Mouse (Mus musculus): ENCODE measurements around the gene Ncstn. TPM values are rescaled to one million over a fixed set of nuclear protein-coding genes. Genes with fewer than 3 reads are reported as not detected.
A peak's percentile ranks its signal among the peaks of the same experiment; 100 is the strongest.

The Ncstn gene
- polyA plus RNA-seq, 1 experiment from 2014 or later, result 117 TPM

DNA sequence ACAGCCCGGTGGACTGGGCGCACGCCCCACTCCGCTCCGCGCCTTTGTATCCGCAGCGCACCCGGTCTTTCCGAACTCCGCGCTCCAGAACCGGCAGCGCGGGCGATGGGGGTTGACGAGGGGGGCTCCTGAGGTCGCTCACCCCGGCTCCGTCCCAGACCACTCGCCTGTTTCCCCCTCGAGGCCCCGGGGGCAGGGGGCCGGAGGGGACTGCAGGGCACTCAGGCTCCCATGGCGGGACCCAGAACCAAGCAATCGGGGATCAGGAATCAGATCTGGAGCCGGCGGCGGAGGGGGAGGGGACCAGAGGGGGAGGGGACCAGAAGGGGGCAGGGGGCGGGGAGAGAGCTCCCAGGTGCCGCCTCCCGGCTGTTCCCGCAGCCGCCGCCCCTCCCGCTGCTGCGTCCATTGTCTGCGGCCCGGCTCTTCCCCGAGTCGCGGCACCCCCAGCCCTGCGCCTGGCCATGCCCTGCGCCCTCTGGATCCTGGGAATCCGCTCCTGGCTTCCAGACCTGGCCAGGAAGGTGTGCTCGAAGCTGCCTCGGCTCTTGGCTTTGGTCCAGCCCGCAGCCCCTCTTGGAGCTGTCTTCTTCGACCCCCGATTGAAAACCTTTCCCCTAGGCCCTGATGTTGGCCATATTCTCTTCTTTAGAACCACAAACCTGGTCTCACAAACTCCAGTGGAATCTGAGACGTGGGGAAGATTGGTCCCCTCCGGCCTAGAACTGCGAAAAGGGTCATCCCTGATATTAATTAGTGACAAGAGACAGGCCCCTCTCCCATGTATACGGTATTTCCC, 55.4 kb downstream of the Ncstn start:
- DNase-seq (peak; percentile 96), ATAC-seq (ENCODE audit: low FRiP score, low TSS enrichment) (peak; percentile 89)
- Histone ChIP-seq H3K36me3 (ENCODE audit: control insufficient read depth, insufficient read depth, low read length) (peaks cover 3% of the 10 kb centered on the region), H3K4me3 (replicated peaks; ENCODE audit: low read depth, low read length) (peak overlapping the region; percentile 96), H3K27ac (replicated peaks; ENCODE audit: low read depth, low read length) (peak overlapping the region; percentile 96), H3K4me1 (ENCODE audit: control insufficient read depth, insufficient read depth, low read length) (peaks cover 50% of the 10 kb centered on the region), H3K4me2 (ENCODE audit: low read length) (peak overlapping the region; percentile 98), H3K27me3 (ENCODE audit: control insufficient read depth, insufficient read depth, low read length) (no peaks in the 10 kb centered on the region), H3K9me3 (ENCODE audit: control insufficient read depth, low read length) (no peaks in the 10 kb centered on the region), H3K9ac (replicated peaks; ENCODE audit: low read length) (peak overlapping the region; percentile 97)
- WGBS, result 1% methylated on average over 52 of the region's 54 CpGs

DNA sequence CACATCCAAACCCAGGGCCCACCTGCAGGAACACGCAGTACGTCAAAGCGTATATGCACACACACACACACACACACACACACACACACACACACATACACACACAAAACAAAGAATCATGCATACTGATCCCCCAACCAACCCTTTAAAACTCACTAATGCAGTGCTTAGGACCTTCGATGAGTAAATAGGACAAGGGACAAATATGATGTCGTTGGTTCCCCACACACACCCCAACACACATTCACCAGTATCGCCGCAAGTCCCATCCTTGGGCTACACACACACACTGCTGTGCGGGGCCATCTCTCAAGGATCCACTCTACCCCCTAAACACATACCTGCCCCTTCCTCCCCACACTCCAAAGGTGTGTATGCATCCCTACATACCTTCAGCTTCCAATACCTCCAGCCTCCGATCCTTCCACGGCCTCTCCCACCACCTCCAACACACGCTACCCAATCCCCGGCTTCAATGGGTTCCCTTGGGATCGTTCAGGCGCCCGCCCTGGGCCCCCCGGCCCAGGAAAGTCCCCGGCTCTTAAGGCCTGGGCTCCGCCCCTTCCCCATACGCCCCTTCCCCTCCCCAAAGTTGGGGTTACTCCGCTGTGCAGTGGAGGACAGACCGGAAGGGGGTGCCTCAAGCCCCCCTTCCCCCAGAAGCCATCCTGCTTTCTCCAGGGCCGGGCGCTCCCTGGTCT, 56.2 kb downstream of the Ncstn start:
- H3K4me3 ChIP-seq (replicated peaks; ENCODE audit: low read depth, low read length), result peak overlapping the region; percentile 96
- no peaks in the 10 kb centered on the region for H3K27me3 ChIP-seq (ENCODE audit: control insufficient read depth, insufficient read depth, low read length)
- peaks cover 57% of the 10 kb centered on the region for H3K4me1 ChIP-seq (ENCODE audit: control insufficient read depth, insufficient read depth, low read length)
- DNase-seq, result peak; percentile 85
- H3K9ac ChIP-seq (replicated peaks; ENCODE audit: low read length), result peak overlapping the region; percentile 97
- peaks cover 5% of the 10 kb centered on the region for H3K36me3 ChIP-seq (ENCODE audit: control insufficient read depth, insufficient read depth, low read length)
- ATAC-seq (ENCODE audit: low FRiP score, low TSS enrichment), result peak; percentile 73
- H3K9me3 ChIP-seq (ENCODE audit: control insufficient read depth, low read length), result no peaks in the 10 kb centered on the region
- H3K4me2 ChIP-seq (ENCODE audit: low read length), result peak overlapping the region; percentile 98
- WGBS, result under 1% methylated on average over 23 of the region's 23 CpGs
- peak overlapping the region; percentile 96 for H3K27ac ChIP-seq (replicated peaks; ENCODE audit: low read depth, low read length)

DNA sequence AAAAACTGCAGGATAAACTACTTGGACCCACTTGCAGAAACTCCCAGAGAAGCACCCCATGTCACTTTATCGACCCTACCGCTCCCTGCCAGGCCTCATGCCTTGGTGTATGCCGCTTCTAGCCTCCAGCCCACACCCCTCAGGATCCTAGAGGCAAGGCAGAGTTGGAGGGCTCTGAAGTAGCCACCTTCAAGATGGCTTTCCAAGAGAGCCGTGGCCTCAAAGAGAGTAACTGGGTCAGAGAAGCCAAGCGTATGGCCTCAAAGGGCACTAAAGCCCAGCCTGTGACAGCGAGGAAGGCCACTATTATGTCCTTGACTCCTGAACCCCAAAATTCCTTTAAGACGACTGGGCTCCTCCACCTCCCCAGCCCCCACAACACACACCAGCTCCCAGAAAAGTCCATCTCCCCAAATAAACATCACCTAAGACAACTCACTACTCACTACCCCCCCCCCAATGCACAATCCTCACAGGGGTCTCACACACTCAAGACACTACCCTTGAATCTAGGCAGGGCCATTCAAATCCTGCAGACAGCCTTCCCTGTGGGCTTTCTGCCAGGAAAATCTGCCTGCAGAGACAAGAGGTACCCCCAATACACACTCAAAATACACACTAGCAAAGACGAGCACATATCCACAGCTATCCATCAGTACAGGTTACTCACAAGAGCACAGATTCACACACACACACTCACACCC, 57.2 kb downstream of the Ncstn start:
- peak overlapping the region; percentile 96 for H3K27ac ChIP-seq (replicated peaks; ENCODE audit: low read depth, low read length)
- WGBS, result 6% methylated on average over 8 of the region's 8 CpGs
- peaks cover 8% of the 10 kb centered on the region for H3K36me3 ChIP-seq (ENCODE audit: control insufficient read depth, insufficient read depth, low read length)
- peak overlapping the region; percentile 98 for H3K4me2 ChIP-seq (ENCODE audit: low read length)
- no peak for ATAC-seq (ENCODE audit: low FRiP score, low TSS enrichment)
- no peak for DNase-seq
- peaks cover 60% of the 10 kb centered on the region for H3K4me1 ChIP-seq (ENCODE audit: control insufficient read depth, insufficient read depth, low read length)
- no peaks in the 10 kb centered on the region for H3K27me3 ChIP-seq (ENCODE audit: control insufficient read depth, insufficient read depth, low read length)
- H3K9me3 ChIP-seq (ENCODE audit: control insufficient read depth, low read length), result no peaks in the 10 kb centered on the region
- H3K4me3 ChIP-seq (replicated peaks; ENCODE audit: low read depth, low read length), result peak overlapping the region; percentile 96
- peak overlapping the region; percentile 97 for H3K9ac ChIP-seq (replicated peaks; ENCODE audit: low read length)

DNA sequence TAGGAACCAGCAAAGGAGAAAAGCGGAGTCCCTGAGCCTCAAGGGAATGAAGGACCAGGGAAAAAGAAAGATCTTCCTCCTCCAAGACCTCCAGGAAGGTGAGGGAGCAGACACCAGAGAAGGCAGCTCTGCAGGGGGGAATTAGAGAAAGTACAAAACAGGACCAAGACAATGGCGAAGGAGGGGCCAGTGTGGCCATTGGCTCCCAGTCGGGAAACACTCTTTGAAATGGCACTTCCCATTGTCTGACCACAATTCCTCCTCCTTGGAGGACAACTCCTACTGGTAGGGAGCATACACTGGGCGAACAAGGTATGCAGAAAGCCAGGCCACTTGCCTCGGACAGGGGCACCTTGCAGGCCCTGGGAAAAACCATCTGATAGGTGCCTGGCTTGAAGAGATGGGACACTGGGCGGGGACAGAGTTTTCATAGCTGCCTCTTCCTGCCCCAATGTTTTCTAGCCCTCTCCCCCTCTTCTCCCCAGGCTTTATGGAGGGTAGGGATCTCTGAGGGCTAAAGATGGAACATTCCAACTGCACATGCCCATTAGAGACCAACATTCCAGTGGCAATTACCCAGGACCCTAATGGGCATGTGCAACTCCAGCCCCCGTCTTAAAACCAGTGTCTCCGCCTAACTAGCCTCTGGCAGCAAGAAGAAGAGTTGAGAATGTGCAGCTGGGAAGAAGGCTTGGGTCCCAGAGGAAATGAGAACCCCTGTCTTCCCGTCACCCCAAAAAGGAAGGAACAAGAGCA, 58.3 kb downstream of the Ncstn start:
- 7% methylated on average over 9 of the region's 9 CpGs for WGBS
- Histone ChIP-seq H3K9me3 (ENCODE audit: control insufficient read depth, low read length) (no peaks in the 10 kb centered on the region), H3K4me3 (replicated peaks; ENCODE audit: low read depth, low read length) (peak overlapping the region; percentile 96), H3K27me3 (ENCODE audit: control insufficient read depth, insufficient read depth, low read length) (no peaks in the 10 kb centered on the region), H3K36me3 (ENCODE audit: control insufficient read depth, insufficient read depth, low read length) (peaks cover 11% of the 10 kb centered on the region), H3K27ac (replicated peaks; ENCODE audit: low read depth, low read length) (peak overlapping the region; percentile 96), H3K9ac (replicated peaks; ENCODE audit: low read length) (peak overlapping the region; percentile 97), H3K4me2 (ENCODE audit: low read length) (peak overlapping the region; percentile 98), H3K4me1 (ENCODE audit: control insufficient read depth, insufficient read depth, low read length) (peaks cover 71% of the 10 kb centered on the region)
- ATAC-seq (ENCODE audit: low FRiP score, low TSS enrichment) (no peak), DNase-seq (no peak)

DNA sequence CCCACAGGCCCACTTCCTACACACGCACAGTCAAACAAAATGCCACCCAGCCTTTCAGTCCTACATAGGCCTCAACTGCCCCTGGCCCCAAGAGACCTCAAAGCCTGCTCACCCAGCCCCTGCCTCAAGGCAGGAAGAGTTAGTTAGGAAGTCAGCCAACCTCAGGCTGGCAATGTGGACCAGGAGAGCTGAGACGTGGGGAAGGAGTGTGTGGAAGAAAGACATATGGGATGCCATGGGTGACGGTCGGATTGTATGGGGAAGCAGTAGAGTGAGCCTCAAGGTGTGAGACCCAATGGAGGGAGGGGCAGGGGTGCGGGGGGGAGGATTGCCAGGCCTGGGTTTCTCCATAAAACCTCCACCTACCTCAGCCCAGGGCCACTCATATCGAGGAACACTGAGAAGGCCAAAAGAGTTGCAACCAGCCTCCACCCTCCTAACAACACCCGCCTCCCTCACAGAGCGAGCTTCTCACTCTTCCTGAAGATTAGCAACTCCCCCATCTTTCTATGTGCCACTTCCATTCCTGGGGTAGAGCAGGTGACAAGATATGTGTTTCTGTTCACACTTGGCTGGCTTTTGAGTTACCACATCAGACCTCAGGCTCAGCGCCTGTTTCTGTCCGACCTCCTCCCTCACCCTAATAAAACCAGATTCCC, 62.6 kb downstream of the Ncstn start:
- H3K27ac ChIP-seq (replicated peaks; ENCODE audit: low read depth, low read length), result peak overlapping the region; percentile 45
- DNase-seq, result no peak
- ATAC-seq (ENCODE audit: low FRiP score, low TSS enrichment), result no peak
- H3K27me3 ChIP-seq (ENCODE audit: control insufficient read depth, insufficient read depth, low read length), result no peaks in the 10 kb centered on the region
- no peaks in the 10 kb centered on the region for H3K9me3 ChIP-seq (ENCODE audit: control insufficient read depth, low read length)
- no peak overlapping the region for H3K4me2 ChIP-seq (ENCODE audit: low read length)
- peaks cover 11% of the 10 kb centered on the region for H3K36me3 ChIP-seq (ENCODE audit: control insufficient read depth, insufficient read depth, low read length)
- no peak overlapping the region for H3K9ac ChIP-seq (replicated peaks; ENCODE audit: low read length)
- H3K4me1 ChIP-seq (ENCODE audit: control insufficient read depth, insufficient read depth, low read length), result peaks cover 90% of the 10 kb centered on the region
- H3K4me3 ChIP-seq (replicated peaks; ENCODE audit: low read depth, low read length), result no peak overlapping the region
- WGBS, result 56% methylated on average over 10 of the region's 10 CpGs

DNA sequence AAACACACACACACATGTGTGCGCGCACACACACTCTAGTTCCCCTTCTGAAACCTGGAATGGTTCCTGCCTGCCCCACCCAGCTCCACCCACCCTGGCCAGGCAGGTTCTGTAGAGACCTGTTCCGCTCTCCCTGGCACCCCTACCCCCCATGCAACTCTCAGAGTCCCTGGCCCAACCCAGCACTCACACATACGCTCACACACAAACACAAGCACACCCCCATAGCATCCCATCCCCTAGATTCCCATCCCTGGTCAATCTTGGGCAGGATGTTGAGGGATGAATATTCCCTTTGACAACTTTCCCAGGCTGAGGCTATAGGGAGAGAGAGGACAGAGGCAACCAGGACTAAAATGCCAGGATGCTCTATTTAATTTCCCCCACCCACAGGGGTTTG, 63.3 kb downstream of the Ncstn start:
- DNase-seq (no peak), ATAC-seq (ENCODE audit: low FRiP score, low TSS enrichment) (no peak)
- Histone ChIP-seq H3K4me1 (ENCODE audit: control insufficient read depth, insufficient read depth, low read length) (peaks cover 90% of the 10 kb centered on the region), H3K27me3 (ENCODE audit: control insufficient read depth, insufficient read depth, low read length) (no peaks in the 10 kb centered on the region), H3K9me3 (ENCODE audit: control insufficient read depth, low read length) (no peaks in the 10 kb centered on the region), H3K4me2 (ENCODE audit: low read length) (no peak overlapping the region), H3K36me3 (ENCODE audit: control insufficient read depth, insufficient read depth, low read length) (peaks cover 11% of the 10 kb centered on the region), H3K27ac (replicated peaks; ENCODE audit: low read depth, low read length) (peak overlapping the region; percentile 63; the same call in 1 of the 2 replicates), H3K4me3 (replicated peaks; ENCODE audit: low read depth, low read length) (no peak overlapping the region), H3K9ac (replicated peaks; ENCODE audit: low read length) (no peak overlapping the region)
- WGBS, result 89% methylated on average over 4 of the region's 4 CpGs

DNA sequence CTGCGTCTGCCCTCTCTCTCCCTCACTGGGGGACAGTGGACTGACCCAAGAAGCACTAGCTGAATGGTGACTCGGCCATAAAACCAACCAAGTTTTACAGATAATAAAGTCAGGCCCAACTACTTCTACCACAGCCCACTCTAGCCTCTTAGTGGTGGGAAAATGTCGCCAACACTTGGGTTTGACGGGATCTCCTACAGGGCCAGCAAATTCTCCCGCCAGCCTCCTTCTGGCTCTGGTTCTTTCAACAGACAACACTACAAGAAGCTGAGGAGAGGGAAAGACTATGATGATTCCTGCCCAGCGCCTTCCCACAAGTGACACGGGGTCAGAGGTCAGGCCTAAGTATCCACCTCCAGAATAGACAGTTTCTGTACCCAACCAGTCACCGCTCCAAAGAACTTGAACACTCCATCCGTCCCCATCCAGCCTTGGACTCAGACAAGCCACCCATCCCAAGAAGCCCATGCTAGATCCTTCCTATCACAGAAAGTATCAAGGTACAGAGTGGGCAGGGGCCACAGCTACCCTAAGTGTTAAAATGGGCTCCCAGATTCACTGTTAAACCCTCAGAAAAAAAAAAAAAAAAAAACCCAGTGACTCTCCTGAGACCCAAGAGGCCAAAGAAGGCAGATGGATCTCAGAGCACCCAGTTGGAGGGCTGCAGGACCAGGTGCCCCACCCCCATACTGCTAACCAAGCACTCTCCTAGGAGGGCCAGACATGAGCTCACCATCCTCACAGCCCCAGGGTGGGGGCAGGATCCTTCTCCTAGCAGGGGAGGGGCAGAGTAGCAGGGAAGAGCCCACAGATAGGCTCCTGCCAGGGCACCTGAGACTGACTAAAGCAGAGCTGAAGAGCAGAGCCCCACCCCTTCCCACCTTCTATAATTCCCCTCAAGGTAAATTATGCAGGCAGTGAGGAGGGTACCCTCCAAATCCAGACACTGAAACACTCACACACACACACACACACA, 64.0 kb downstream of the Ncstn start:
- H3K4me2 ChIP-seq (ENCODE audit: low read length), result peak overlapping the region; percentile 48
- H3K27ac ChIP-seq (replicated peaks; ENCODE audit: low read depth, low read length), result peak overlapping the region; percentile 92
- peaks cover 90% of the 10 kb centered on the region for H3K4me1 ChIP-seq (ENCODE audit: control insufficient read depth, insufficient read depth, low read length)
- H3K27me3 ChIP-seq (ENCODE audit: control insufficient read depth, insufficient read depth, low read length), result no peaks in the 10 kb centered on the region
- ATAC-seq (ENCODE audit: low FRiP score, low TSS enrichment) (no peak), DNase-seq (no peak)
- peaks cover 11% of the 10 kb centered on the region for H3K36me3 ChIP-seq (ENCODE audit: control insufficient read depth, insufficient read depth, low read length)
- WGBS, result 52% methylated on average over 9 of the region's 9 CpGs
- no peak overlapping the region for H3K4me3 ChIP-seq (replicated peaks; ENCODE audit: low read depth, low read length)
- H3K9ac ChIP-seq (replicated peaks; ENCODE audit: low read length), result 0 out of 2 replicates have a peak overlapping the region, but pooled peaks have one; percentile 1
- H3K9me3 ChIP-seq (ENCODE audit: control insufficient read depth, low read length), result no peaks in the 10 kb centered on the region

Measured in midbrain, embryonic 14.5 days (tissue).